Mouse (Mus musculus) spleen, embryonic (tissue): ENCODE results near the gene Spib.

Experiments
- CTCF ChIA-PET: fragments of 350-600 bp; sonication (Branson Sonifier 250); formaldehyde crosslinking; loops from one replicate; lab custom pipeline; 2022; lab: Charles Lee

Gene Spib

GRCm38 (mm10) chr7:44529518-44529917 lies 2.4 kb downstream of the Spib start:
- CTCF ChIA-PET, result interaction anchor here (1.5 to 1.7 kb wide), 2 partner anchors 18 to 19 kb away, joined by 4 read pairs; partner anchors contain the start of gene Pold1

GRCm38 (mm10) chr7:44527483-44528398 lies 4.1 kb downstream of the Spib start:
- CTCF ChIA-PET, result interaction anchor here (0.6 to 1.4 kb wide), 3 partner anchors 32 to 873 kb away, joined by 3 to 5 read pairs (median 3); no protein-coding TSS in a partner anchor

GRCm38 (mm10) chr7:44526414-44527154 lies 5.3 kb downstream of the Spib start:
- CTCF ChIA-PET, result interaction anchor here (1.4 to 1.5 kb wide), 3 partner anchors 10 to 33 kb away, joined by 3 to 6 read pairs (median 5); partner anchors contain the start of gene Pold1

- CTCF ChIA-PET, result interaction anchor here (0.7 to 1.5 kb wide), 5 partner anchors 11 to 53 kb away, joined by 4 to 6 read pairs (median 5); partner anchors contain the start of gene Pold1
Observed at GRCm38 (mm10) chr7:44525126-44525832, 6.6 kb downstream of the Spib start.

GRCm38 (mm10) chr7:44524502-44524901 lies 7.4 kb downstream of the Spib start, which contains the start of gene Mybpc2:
Gene Mybpc2 (minus strand): TSS chr7:44524656.
- CTCF ChIA-PET, result no interaction called here

- CTCF ChIA-PET, result interaction anchor here (0.5 to 0.7 kb wide), 3 partner anchors 15 to 68 kb away, joined by 3 read pairs; partner anchors contain the start of gene Kcnc3
Observed at GRCm38 (mm10) chr7:44523056-44523455, 8.8 kb downstream of the Spib start.

GRCm38 (mm10) chr7:44521710-44522109 lies 10.2 kb downstream of the Spib start:
- CTCF ChIA-PET, result interaction anchor here (0.9 to 1.5 kb wide), 7 partner anchors 10 to 39 kb away, joined by 3 to 10 read pairs (median 4); partner anchors contain the start of genes Pold1 and Spib

- CTCF ChIA-PET, result interaction anchor here (0.9 to 1.5 kb wide), 6 partner anchors 11 to 40 kb away, joined by 3 to 10 read pairs (median 4); partner anchors contain the start of genes Pold1 and Spib
Observed at GRCm38 (mm10) chr7:44520990-44521389, 10.9 kb downstream of the Spib start.

- CTCF ChIA-PET, result interaction anchor here (0.6 kb wide), 1 partner anchor 55 kb away, joined by 3 read pairs; no protein-coding TSS in a partner anchor
Observed at GRCm38 (mm10) chr7:44519240-44519913, 12.5 kb downstream of the Spib start.

GRCm38 (mm10) chr7:44507491-44507890 lies 24.4 kb downstream of the Spib start:
- CTCF ChIA-PET, result interaction anchor here (0.6 kb wide), 1 partner anchor 15 kb away, joined by 3 read pairs; no protein-coding TSS in a partner anchor

GRCm38 (mm10) chr7:44501563-44502115 lies 30.2 kb downstream of the Spib start:
- CTCF ChIA-PET, result interaction anchor here (0.6 to 1.5 kb wide), 4 partner anchors 12 to 76 kb away, joined by 3 to 14 read pairs (median 5); no protein-coding TSS in a partner anchor

- CTCF ChIA-PET, result no interaction called here
Observed at GRCm38 (mm10) chr7:44500046-44500445, 31.8 kb downstream of the Spib start.

GRCm38 (mm10) chr7:44498922-44499321 lies 32.9 kb downstream of the Spib start:
- CTCF ChIA-PET, result interaction anchor here (0.7 kb wide), 1 partner anchor 50 kb away, joined by 3 read pairs; the partner anchor contains the start of gene Pold1

GRCm38 (mm10) chr7:44497361-44498055 lies 34.4 kb downstream of the Spib start:
- CTCF ChIA-PET, result interaction anchor here (0.6 to 0.8 kb wide), 3 partner anchors 28 to 1148 kb away, joined by 3 to 7 read pairs (median 6); no protein-coding TSS in a partner anchor

GRCm38 (mm10) chr7:44496771-44497109 lies 35.1 kb downstream of the Spib start:
- CTCF ChIA-PET, result interaction anchor here (0.5 kb wide), 1 partner anchor 122 kb away, joined by 13 read pairs; no protein-coding TSS in a partner anchor

GRCm38 (mm10) chr7:44495992-44496770 lies 35.7 kb downstream of the Spib start, which contains the start of the genes Emc10 and Fam71e1:
Gene Emc10 (minus strand): TSS chr7:44496529.
Gene Fam71e1 (plus strand): TSS chr7:44496581.
- CTCF ChIA-PET, result interaction anchor here (0.5 kb wide), 1 partner anchor 121 kb away, joined by 13 read pairs; no protein-coding TSS in a partner anchor

GRCm38 (mm10) chr7:44495086-44495485 lies 36.8 kb downstream of the Spib start:
- CTCF ChIA-PET, result no interaction called here

GRCm38 (mm10) chr7:44494681-44495080 lies 37.2 kb downstream of the Spib start:
- CTCF ChIA-PET, result interaction anchor here (0.9 kb wide), 1 partner anchor 60 kb away, joined by 3 read pairs; no protein-coding TSS in a partner anchor
